12 mouse cellular contexts compared by ENCODE assay signal in genomic region chr1:86032273-86032987, GRCm38 (mm10). TPM values are rescaled to one million over a fixed set of nuclear protein-coding genes. Genes with fewer than 3 reads are reported as not detected.
DNase-seq lines count a peak whose midpoint lies in the region; ATAC-seq lines count a peak whose summit lies in the region.
"Had no signal": no experiment of that assay in that cellular context is flagged by ENCODE, and none has a peak within 500 bp of the region (broad histone marks: within the 10 kb centered on the region; RNA-seq: fewer than 3 reads in every experiment).

No protein-coding gene starts in this region.

- H3K36me3 ChIP-seq in forebrain, embryonic 14.5 days (ENCODE audit: control insufficient read depth, insufficient read depth, low read length), result no peaks in the 10 kb centered on the region
- H3K36me3 ChIP-seq in liver, embryonic 11.5 days (ENCODE audit: control insufficient read depth, insufficient read depth, low read length), result no peaks in the 10 kb centered on the region
- H3K36me3 ChIP-seq: embryonic facial prominence, embryonic 13.5 days had no signal

- H3K4me2 ChIP-seq in forebrain, embryonic 14.5 days (ENCODE audit: low read length), result no peak overlapping the region
- no peak overlapping the region for H3K4me2 ChIP-seq in liver, embryonic 11.5 days
- H3K4me2 ChIP-seq: embryonic facial prominence, embryonic 13.5 days had no signal

- H3K9me3 ChIP-seq in forebrain, embryonic 14.5 days (replicated peaks; ENCODE audit: control insufficient read depth, low read length), result no peaks in the 10 kb centered on the region
- no peaks in the 10 kb centered on the region for H3K9me3 ChIP-seq in liver, embryonic 11.5 days (ENCODE audit: control insufficient read depth, low read length)
- H3K9me3 ChIP-seq: embryonic facial prominence, embryonic 13.5 days had no signal

- peak overlapping the region; percentile 76; the same call in 1 of the 2 replicates for H3K27ac ChIP-seq in forebrain, embryonic 14.5 days (ENCODE audit: low read depth, low read length)
- H3K27ac ChIP-seq in liver, embryonic 11.5 days (ENCODE audit: low read depth, low read length), result no peak overlapping the region
- H3K27ac ChIP-seq: embryonic facial prominence, embryonic 13.5 days had no signal

- peak; percentile 30 for DNase-seq in gastrocnemius, postnatal 14 days
- DNase-seq in gastrocnemius, adult 8-10 months (ENCODE audit: low spot score in 2 of 2), result no peak
- DNase-seq in forebrain, embryonic 14.5 days (ENCODE audit: low spot score), result peak; percentile 76
- peak; percentile 63 to 76 for DNase-seq in left cerebral cortex, adult 9 months (ENCODE audit: low spot score in 2 of 2)
- DNase-seq in right cerebral cortex, postnatal 14 days, result peak; percentile 44
- no peak for DNase-seq in kidney, postnatal 14 days
- DNase-seq in liver, embryonic 11.5 days (ENCODE audit: low spot score), result no peak
- no peak for DNase-seq in heart, adult 9 months (ENCODE audit: low spot score in 2 of 2)

- H3K9ac ChIP-seq in forebrain, embryonic 14.5 days (ENCODE audit: low read length), result no peak overlapping the region
- no peak overlapping the region for H3K9ac ChIP-seq in liver, embryonic 11.5 days (ENCODE audit: low read depth, low read length)
- H3K9ac ChIP-seq: embryonic facial prominence, embryonic 13.5 days had no signal

- peak; percentile 72 for ATAC-seq in forebrain, embryonic 14.5 days
- ATAC-seq in liver, embryonic 11.5 days (replicated peaks; ENCODE audit: low FRiP score), result no peak

- no peaks in the 10 kb centered on the region for H3K27me3 ChIP-seq in forebrain, embryonic 14.5 days (replicated peaks; ENCODE audit: control insufficient read depth, insufficient read depth, low read length)
- no peaks in the 10 kb centered on the region; the same call in 1 of the 2 replicates for H3K27me3 ChIP-seq in liver, embryonic 11.5 days (replicated peaks; ENCODE audit: control insufficient read depth, insufficient read depth, low read length)

- 9% methylated on average over 11 of the region's 11 CpGs for WGBS in forebrain, embryonic 14.5 days
- 31% methylated on average over 11 of the region's 11 CpGs for WGBS in liver, embryonic 11.5 days

- intact Hi-C loops in gastrocnemius, postnatal 14 days (cut with DNase I; ENCODE audit: low total_unique reads), result no loop called here

- H3K4me3 ChIP-seq in forebrain, embryonic 14.5 days (ENCODE audit: low read depth, low read length), result no peak overlapping the region
- H3K4me3 ChIP-seq in liver, embryonic 11.5 days (ENCODE audit: low read depth, low read length), result no peak overlapping the region
- H3K4me3 ChIP-seq: embryonic facial prominence, embryonic 13.5 days; myocyte had no signal

- 0 out of 2 replicates have a peak, but pooled peaks cover 4% of the 10 kb centered on the region for H3K4me1 ChIP-seq in forebrain, embryonic 14.5 days (ENCODE audit: control insufficient read depth, insufficient read depth, low read length)
- H3K4me1 ChIP-seq in liver, embryonic 11.5 days (replicated peaks; ENCODE audit: control insufficient read depth, insufficient read depth, low read length), result no peaks in the 10 kb centered on the region; the same call in 1 of the 2 replicates
- H3K4me1 ChIP-seq: embryonic facial prominence, embryonic 13.5 days had no signal

RNA-seq across cellular contexts. Expression of gene 2810459M11Rik, which starts 13.2 kb away (rescaled TPM):
- under 1 TPM; 0.06 to 0.07 TPM for total RNA-seq in gastrocnemius, postnatal 14 days (2021)
- total RNA-seq in gastrocnemius, adult 8-10 months (2022), result not detected
- polyA plus RNA-seq in forebrain, embryonic 14.5 days (2014; fragmentation: Nextera tagmentation; extraction: Ambion mirVana), result 8.8 and 9.5 TPM in 2 replicates
- polyA plus RNA-seq in liver, embryonic 11.5 days (2014; fragmentation: Nextera tagmentation; extraction: Ambion mirVana), result 16.4 and 17.7 TPM in 2 replicates
- total RNA-seq: CH12.LX had no signal
- polyA plus RNA-seq: myocyte had no signal

RNA-seq across cellular contexts. Expression of gene Spata3, which starts 15.8 kb away (rescaled TPM):
- not detected for total RNA-seq in gastrocnemius, postnatal 14 days (2021)
- total RNA-seq in gastrocnemius, adult 8-10 months (2022), result not detected
- 0.45 TPM in 1 of 2 replicates, not detected in the other for polyA plus RNA-seq in forebrain, embryonic 14.5 days (2014; fragmentation: Nextera tagmentation; extraction: Ambion mirVana)
- not detected in 2 replicates for polyA plus RNA-seq in liver, embryonic 11.5 days (2014; fragmentation: Nextera tagmentation; extraction: Ambion mirVana)
- total RNA-seq: CH12.LX had no signal
- polyA plus RNA-seq: embryonic facial prominence, embryonic 13.5 days; intestine, embryonic 14.5 days; myocyte had no signal

RNA-seq across cellular contexts. Expression of gene Psmd1, which starts 31.8 kb away (rescaled TPM):
- total RNA-seq in gastrocnemius, postnatal 14 days (2021), result 10 to 100 TPM; 91.4 to 97.4 TPM
- 100 to 1,000 TPM; 124 to 134 (median 130) TPM for total RNA-seq in gastrocnemius, adult 8-10 months (2022)
- 186 and 198 TPM in 2 replicates for polyA plus RNA-seq in forebrain, embryonic 14.5 days (2014; fragmentation: Nextera tagmentation; extraction: Ambion mirVana)
- 196 and 223 TPM in 2 replicates for polyA plus RNA-seq in liver, embryonic 11.5 days (2014; fragmentation: Nextera tagmentation; extraction: Ambion mirVana)

Comparison
In these comparisons a context has a peak if more than half of its experiments do, and no peak if none do; other contexts are left out.
1. DNase-seq: peak in gastrocnemius, postnatal 14 days (single experiment), forebrain, embryonic 14.5 days (single experiment), left cerebral cortex, adult 9 months (2 of 2) and right cerebral cortex, postnatal 14 days (single experiment); none in gastrocnemius, adult 8-10 months (0 of 2), kidney, postnatal 14 days (single experiment), liver, embryonic 11.5 days (single experiment) and heart, adult 9 months (0 of 2).